Mouse (Mus musculus): ENCODE results near the gene Gas1. TPM values are rescaled to one million over a fixed set of nuclear protein-coding genes. Genes with fewer than 3 reads are reported as not detected.

The Gas1 gene
- polyA plus RNA-seq, 1 experiment: 9.3 TPM

GRCm38 (mm10) chr13:60129541-60129940 lies 47.6 kb downstream of the Gas1 start:
- TF ChIP-seq CTCF (IDR thresholded peaks at IDR 0.05; ENCODE audit: extremely low read depth, insufficient read depth, low read length) (no peak), POLR2A (IDR thresholded peaks at IDR 0.05; ENCODE audit: extremely low read depth, insufficient read depth, low read length) (no peak)
- Histone ChIP-seq H3K4me3 (ENCODE audit: insufficient read depth, low read length) (no peak overlapping the region), H3K4me1 (ENCODE audit: control insufficient read depth, insufficient read depth, low read length) (no peaks in the 10 kb centered on the region; the same call in 1 of the 2 replicates), H3K27ac (ENCODE audit: insufficient read depth, low read length) (no peak overlapping the region)

- H3K4me1 ChIP-seq (ENCODE audit: control insufficient read depth, insufficient read depth, low read length): no peaks in the 10 kb centered on the region
- H3K27ac ChIP-seq (ENCODE audit: insufficient read depth, low read length): no peak overlapping the region
- no peak overlapping the region for H3K4me3 ChIP-seq (ENCODE audit: insufficient read depth, low read length)
- TF ChIP-seq POLR2A (IDR thresholded peaks at IDR 0.05; ENCODE audit: extremely low read depth, insufficient read depth, low read length) (no peak), CTCF (IDR thresholded peaks at IDR 0.05; ENCODE audit: extremely low read depth, insufficient read depth, low read length) (no peak)
Measured at GRCm38 (mm10) chr13:60126338-60126737, 50.8 kb downstream of the Gas1 start.

GRCm38 (mm10) chr13:60125501-60126305 lies 51.5 kb downstream of the Gas1 start:
- no peaks in the 10 kb centered on the region for H3K4me1 ChIP-seq (ENCODE audit: control insufficient read depth, insufficient read depth, low read length)
- H3K4me3 ChIP-seq (ENCODE audit: insufficient read depth, low read length): no peak overlapping the region
- TF ChIP-seq CTCF (IDR thresholded peaks at IDR 0.05; ENCODE audit: extremely low read depth, insufficient read depth, low read length) (no peak), POLR2A (IDR thresholded peaks at IDR 0.05; ENCODE audit: extremely low read depth, insufficient read depth, low read length) (no peak)
- H3K27ac ChIP-seq (ENCODE audit: insufficient read depth, low read length): no peak overlapping the region

GRCm38 (mm10) chr13:60125020-60125419 lies 52.1 kb downstream of the Gas1 start:
- TF ChIP-seq POLR2A (IDR thresholded peaks at IDR 0.05; ENCODE audit: extremely low read depth, insufficient read depth, low read length) (no peak), CTCF (IDR thresholded peaks at IDR 0.05; ENCODE audit: extremely low read depth, insufficient read depth, low read length) (no peak)
- Histone ChIP-seq H3K27ac (ENCODE audit: insufficient read depth, low read length) (no peak overlapping the region), H3K4me3 (ENCODE audit: insufficient read depth, low read length) (no peak overlapping the region), H3K4me1 (ENCODE audit: control insufficient read depth, insufficient read depth, low read length) (no peaks in the 10 kb centered on the region)

- no peak for TF ChIP-seq CTCF (IDR thresholded peaks at IDR 0.05; ENCODE audit: extremely low read depth, insufficient read depth, low read length)
- no peak for TF ChIP-seq POLR2A (IDR thresholded peaks at IDR 0.05; ENCODE audit: extremely low read depth, insufficient read depth, low read length)
- Histone ChIP-seq H3K4me1 (ENCODE audit: control insufficient read depth, insufficient read depth, low read length) (no peaks in the 10 kb centered on the region), H3K4me3 (ENCODE audit: insufficient read depth, low read length) (no peak overlapping the region), H3K27ac (ENCODE audit: insufficient read depth, low read length) (no peak overlapping the region)
Measured at GRCm38 (mm10) chr13:60124456-60124855, 52.7 kb downstream of the Gas1 start.

All from cortical plate, adult 2 months (tissue).